Mouse (Mus musculus) kidney, embryonic 15.5 days (tissue): Measurements from ENCODE around the gene Gm10775. TPM values are rescaled to one million over a fixed set of nuclear protein-coding genes. Genes with fewer than 3 reads are reported as not detected.

Experiments
- ATAC-seq: fragments of 200-750 bp; cut with Nextera tagmentation; replicated peaks from 2 replicates; pipeline ENCODE4 v1.8.0; 2017; ENCODE audit warnings: moderate TSS enrichment; ENCODE audit not compliant: low FRiP score
- H3K27ac ChIP-seq: fragments of 300-500 bp; sonication (generic); 2 replicates; pipeline ENCODE4 v1.5.1; 2015; ENCODE audit warnings: mild to moderate bottlenecking, inconsistent platforms
- H3K27me3 ChIP-seq: fragments of 300-500 bp; sonication (generic); 2 replicates; pipeline ENCODE4 v1.6.1; 2015; ENCODE audit warnings: inconsistent platforms
- H3K36me3 ChIP-seq: fragments of 300-500 bp; sonication (generic); 2 replicates; pipeline ENCODE4 v1.6.1; 2015; ENCODE audit warnings: inconsistent platforms
- H3K4me1 ChIP-seq: fragments of 300-500 bp; sonication (generic); 2 replicates; pipeline ENCODE4 v1.6.1; 2015; ENCODE audit warnings: inconsistent platforms
- H3K4me2 ChIP-seq: fragments of 300-500 bp; sonication (generic); 2 replicates; pipeline ENCODE4 v1.6.1; 2015; ENCODE audit warnings: moderate library complexity, mild to moderate bottlenecking, inconsistent platforms
- H3K4me3 ChIP-seq: fragments of 300-500 bp; sonication (generic); replicated peaks from 2 replicates; pipeline ENCODE4 v1.5.1; 2015; ENCODE audit warnings: mild to moderate bottlenecking, inconsistent platforms
- H3K9ac ChIP-seq: fragments of 300-500 bp; sonication (generic); 2 replicates; pipeline ENCODE4 v1.6.1; 2015; ENCODE audit warnings: mild to moderate bottlenecking, inconsistent platforms
- H3K9me3 ChIP-seq: fragments of 300-500 bp; sonication (generic); replicated peaks from 2 replicates; pipeline ENCODE4 v1.6.1; 2016; ENCODE audit warnings: inconsistent platforms
- WGBS: fragments of 180-500 bp; shearing (Covaris S2); methylation state at CpG from one replicate; pipeline ENCODE4 v1.1.7; 2015; ENCODE audit warnings: mixed read lengths; 5-methylcytosine and 5-hydroxymethylcytosine counted together
- polyA plus RNA-seq: library from polyadenylated mRNA; unstranded; fragments of >200 nt; fragmentation: Nextera tagmentation; extraction: Ambion mirVana; gene quantifications from 2 replicates; pipeline ENCODE4 v1.2.1, GENCODE M21; 2015

Gm10775 gene
- polyA plus RNA-seq, 1 experiment from 2014 or later, result not detected

GRCm38 (mm10) chr13:65277994-65278382 lies 18.6 kb downstream of the Gm10775 start:
- 4% methylated on average over 9 of the region's 9 CpGs for whole genome bisulfite sequencing
- peaks cover 18% of the 10 kb centered on the region for H3K9me3 ChIP-seq
- H3K27me3 ChIP-seq, result no peaks in the 10 kb centered on the region
- peaks cover 13% of the 10 kb centered on the region; the same call in 1 of the 2 replicates for H3K4me1 ChIP-seq
- peak overlapping the region; percentile 97 for H3K27ac ChIP-seq
- peaks cover 50% of the 10 kb centered on the region for H3K36me3 ChIP-seq
- peak; percentile 46; the same call in 1 of the 2 replicates for ATAC-seq
- H3K4me3 ChIP-seq, result peak overlapping the region; percentile 75
- H3K9ac ChIP-seq, result peak overlapping the region; percentile 63
- H3K4me2 ChIP-seq, result peak overlapping the region; percentile 66

- Histone ChIP-seq H3K4me3 (peak within 1 kb of the TSS; percentile 75), H3K27ac (peak within 1 kb of the TSS; percentile 97), H3K9me3 (peaks cover 14% of the 10 kb centered on the region), H3K9ac (peak within 1 kb of the TSS; percentile 63), H3K27me3 (no peaks in the 10 kb centered on the region), H3K36me3 (peaks cover 49% of the 10 kb centered on the region), H3K4me2 (peak within 1 kb of the TSS; percentile 66), H3K4me1 (peaks cover 13% of the 10 kb centered on the region; the same call in 1 of the 2 replicates)
- under 1% methylated on average over 50 of the region's 50 CpGs for WGBS
- peak; percentile 99 for ATAC-seq
Measured at GRCm38 (mm10) chr13:65278383-65279341, 19.3 kb downstream of the Gm10775 start, which contains the start of gene Zfp369. Gene Zfp369, plus strand, starts transcription at chr13:65278814.

DNA sequence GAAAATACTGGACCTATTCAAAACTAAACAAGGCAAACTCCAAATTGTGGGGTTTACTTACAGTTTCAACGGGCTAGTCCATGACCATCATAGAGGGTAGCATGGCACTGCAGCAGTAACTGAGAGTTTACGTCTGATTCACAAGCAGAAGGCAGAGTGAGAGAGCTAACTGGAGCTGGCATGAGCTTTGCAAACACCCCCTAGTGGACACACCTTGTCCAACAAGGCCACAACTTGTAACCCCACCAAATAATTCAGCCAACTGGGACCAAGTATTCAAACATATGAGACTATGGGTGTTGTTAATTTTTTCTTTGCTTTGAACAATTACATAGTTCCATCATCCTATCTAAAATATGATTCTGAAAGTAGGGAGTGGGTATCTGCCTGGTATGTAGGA lies 27.4 kb downstream of the Gm10775 start:
- Histone ChIP-seq H3K9ac (no peak overlapping the region), H3K9me3 (peaks cover 52% of the 10 kb centered on the region), H3K36me3 (peaks cover 89% of the 10 kb centered on the region)

DNA sequence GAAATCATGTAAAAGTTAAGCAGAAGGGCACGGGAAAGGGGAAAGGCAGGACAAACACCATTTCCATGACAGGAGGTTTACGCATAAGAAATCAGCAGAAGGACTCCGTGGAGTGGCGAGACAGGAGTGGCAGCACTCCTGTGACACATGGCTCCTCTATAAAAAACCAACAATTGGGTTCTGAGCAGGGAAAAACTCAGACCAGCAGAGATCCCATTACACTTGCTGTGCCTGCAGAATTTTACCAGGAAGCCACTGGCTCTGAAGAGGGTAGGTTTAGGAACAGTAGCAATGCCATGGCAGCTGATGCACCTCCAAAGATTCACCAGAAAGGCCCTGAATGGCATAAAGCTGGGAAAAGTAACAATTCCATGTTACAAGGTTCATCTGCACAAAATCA lies 37.0 kb downstream of the Gm10775 start:
- Histone ChIP-seq H3K27me3 (no peaks in the 10 kb centered on the region), H3K27ac (no peak overlapping the region), H3K4me3 (no peak overlapping the region), H3K4me2 (no peak overlapping the region), H3K9me3 (peaks cover 70% of the 10 kb centered on the region), H3K36me3 (peaks cover 72% of the 10 kb centered on the region), H3K4me1 (no peaks in the 10 kb centered on the region), H3K9ac (no peak overlapping the region)
- 96% methylated on average over 4 of the region's 4 CpGs for WGBS
- ATAC-seq, result no peak

More for the DNA sequence above, 27.4 kb downstream of the Gm10775 start:
- Histone ChIP-seq H3K4me3 (no peak overlapping the region), H3K27ac (no peak overlapping the region), H3K4me2 (no peak overlapping the region), H3K27me3 (no peaks in the 10 kb centered on the region), H3K4me1 (no peaks in the 10 kb centered on the region)
- no peak for ATAC-seq
- WGBS, result 89% methylated on average over 2 of the region's 2 CpGs

Other genes starting within 250 kb of the Gm10775 start
- not detected in 2 replicates for gene Spata31d1c, start 226.5 kb upstream of the Gm10775 start, polyA plus RNA-seq
- gene Prss47, start 206.8 kb upstream of the Gm10775 start, polyA plus RNA-seq, result not detected in 2 replicates
- gene Mfsd14b, start 146.6 kb upstream of the Gm10775 start, polyA plus RNA-seq, result 54.5 and 55.7 TPM in 2 replicates
- gene Olfr465-ps1, start 121.5 kb upstream of the Gm10775 start, polyA plus RNA-seq, result not detected in 2 replicates
- gene Olfr466, start 109.3 kb upstream of the Gm10775 start, polyA plus RNA-seq, result not detected in 2 replicates
- gene Nlrp4f, start 53.6 kb upstream of the Gm10775 start, polyA plus RNA-seq, result not detected in 2 replicates
- 10.4 and 11.0 TPM in 2 replicates for gene Zfp369, start 19.3 kb downstream of the Gm10775 start, polyA plus RNA-seq